Mouse (Mus musculus) common myeloid progenitor, adult 5-6 weeks (primary cell): ENCODE measurements around the gene Pole4. TPM values are rescaled to one million over a fixed set of nuclear protein-coding genes. Genes with fewer than 3 reads are reported as not detected.

Source experiments
- ATAC-seq: replicated peaks from 2 replicates; pipeline ENCODE4 v1.8.0; 2016; ENCODE audit warnings: low read depth, mild to moderate bottlenecking, moderate TSS enrichment, inconsistent platforms; ENCODE audit not compliant: poor library complexity, severe bottlenecking
- total RNA-seq: library from RNA; stranded (forward); fragments of 200-1000, 187-1606 nt; gene quantifications from 2 replicates; pipeline ENCODE4 v1.2.3, GENCODE M21; 2017

Pole4 gene
- 57.4 and 61.9 TPM in 2 replicates for total RNA-seq

GRCm38 (mm10) chr6:82705221-82705620 is at the start of gene Pole4:
Gene Pole4 (minus strand): TSS chr6:82705365.
- no peak for ATAC-seq

DNA sequence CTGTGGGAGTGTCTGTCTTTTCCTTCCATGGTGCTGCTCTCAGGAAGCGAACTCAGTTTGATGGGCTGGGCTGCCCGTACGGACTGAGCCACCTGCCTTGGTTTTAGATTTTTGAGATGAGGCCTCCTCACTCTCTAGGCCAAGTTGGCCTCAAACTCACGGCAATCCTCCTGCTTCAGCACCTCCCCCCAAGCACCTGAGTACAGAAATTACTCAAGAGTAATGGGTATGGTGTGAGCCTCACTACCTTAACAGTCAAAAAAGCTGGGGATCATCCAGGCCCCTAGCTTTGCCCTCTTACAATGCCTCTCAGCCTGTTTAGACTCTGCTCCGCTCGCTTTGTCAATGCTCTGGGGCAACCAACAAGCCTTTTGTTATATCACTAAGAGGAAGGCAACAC is 49.6 kb upstream of the Pole4 start:
- no peak for ATAC-seq

DNA sequence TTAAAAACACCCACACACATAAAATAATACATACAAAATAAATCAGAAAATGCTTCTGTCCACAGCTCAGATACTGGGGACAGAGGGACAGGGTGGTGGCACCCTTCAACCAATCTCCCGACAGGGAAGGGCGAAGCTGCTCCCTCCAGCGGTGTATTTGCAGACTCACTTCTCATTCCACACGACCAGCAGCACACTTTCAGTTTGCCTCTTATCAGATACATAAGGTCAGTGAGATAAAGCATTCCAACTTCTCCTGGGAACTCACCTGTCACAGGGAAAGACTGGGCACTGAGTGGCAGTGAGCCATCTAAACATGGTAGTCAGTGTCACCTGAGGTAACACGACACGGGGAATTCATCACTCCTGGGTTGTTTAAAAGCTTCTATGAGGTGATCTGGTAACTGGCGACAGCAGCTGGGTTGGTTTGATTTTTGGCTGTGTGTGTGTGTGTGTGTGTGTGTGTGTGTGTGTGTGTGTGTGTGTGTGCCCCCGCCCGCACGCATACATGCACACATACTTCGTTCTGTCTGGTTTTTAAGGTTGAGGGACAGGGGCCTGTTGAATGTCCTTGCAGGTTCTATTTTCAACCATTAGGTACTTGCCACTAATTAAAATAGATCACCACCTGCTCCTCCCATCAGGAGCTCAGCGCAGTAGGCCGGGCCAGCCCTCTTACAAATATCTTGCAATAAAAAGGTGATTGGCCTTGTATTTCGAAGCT is 48.6 kb upstream of the Pole4 start:
- peak; percentile 69 for ATAC-seq

- ATAC-seq: no peak
Measured at GRCm38 (mm10) chr6:82753061-82753460, 47.9 kb upstream of the Pole4 start.

GRCm38 (mm10) chr6:82751791-82752190 is 46.6 kb upstream of the Pole4 start:
- ATAC-seq: no peak

GRCm38 (mm10) chr6:82751031-82751430 is 45.9 kb upstream of the Pole4 start:
- ATAC-seq: no peak

- ATAC-seq: no peak
Measured at GRCm38 (mm10) chr6:82750063-82750462, 44.9 kb upstream of the Pole4 start.

GRCm38 (mm10) chr6:82748106-82748672 is 43.0 kb upstream of the Pole4 start:
- no peak for ATAC-seq

DNA sequence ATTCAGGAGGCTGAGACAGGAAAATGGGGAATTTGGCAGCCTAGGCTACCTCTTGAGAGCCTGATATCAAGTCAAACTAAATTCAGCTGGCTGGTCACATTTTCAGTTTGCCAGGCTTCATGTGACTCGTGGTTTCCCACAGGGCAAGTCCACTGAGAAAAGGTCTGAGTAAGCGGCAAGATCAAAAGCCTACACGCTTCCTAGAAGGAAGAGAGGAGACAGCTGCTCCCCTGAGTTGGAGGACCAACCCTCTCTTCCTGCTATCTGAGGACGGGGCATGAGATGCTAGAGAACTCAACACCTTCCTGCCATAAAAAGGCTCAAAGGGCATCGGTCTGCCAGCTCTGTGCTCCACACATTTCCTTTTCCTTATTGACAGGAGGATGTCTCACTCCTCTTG is 41.9 kb upstream of the Pole4 start:
- ATAC-seq: peak; percentile 26; the same call in 1 of the 2 replicates

DNA sequence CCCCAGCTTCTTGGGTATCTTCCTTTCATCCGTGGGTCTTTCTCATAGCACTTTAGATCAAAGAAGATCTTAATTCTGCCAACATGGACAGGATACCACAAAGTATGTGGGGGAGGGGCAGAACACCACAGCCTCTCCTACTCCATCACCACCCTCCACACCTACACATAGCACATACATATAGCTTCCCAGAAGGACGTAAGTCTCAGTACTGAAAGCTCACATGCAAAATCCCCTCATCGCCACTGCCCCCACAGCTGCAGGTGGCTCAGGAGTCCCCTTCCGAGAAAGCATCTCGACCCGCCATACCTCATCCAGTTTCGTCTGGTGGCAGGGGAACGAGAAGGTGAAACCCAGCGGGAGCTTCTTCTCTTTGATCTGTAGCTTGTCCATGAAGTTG is 39.4 kb upstream of the Pole4 start:
- no peak for ATAC-seq

DNA sequence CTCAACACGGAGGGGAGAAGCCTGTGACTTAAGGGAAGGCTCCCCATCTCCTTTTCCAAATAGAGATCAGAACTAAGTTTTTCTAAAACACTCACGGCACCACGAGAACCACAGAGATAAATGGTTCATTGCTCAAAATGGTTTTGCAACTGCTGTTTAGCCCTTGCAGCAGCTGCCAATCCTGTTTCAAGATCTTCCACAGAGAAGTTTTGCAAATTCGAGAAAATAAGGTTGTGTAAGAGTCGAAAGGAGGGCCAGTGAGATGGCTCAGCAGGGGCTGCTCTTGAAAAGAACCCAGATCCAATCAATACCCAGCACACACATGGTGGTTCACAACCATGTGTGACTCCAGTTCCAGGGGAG is 36.3 kb upstream of the Pole4 start:
- ATAC-seq: 0 out of 2 replicates have a peak, but pooled peaks have one; percentile 7

DNA sequence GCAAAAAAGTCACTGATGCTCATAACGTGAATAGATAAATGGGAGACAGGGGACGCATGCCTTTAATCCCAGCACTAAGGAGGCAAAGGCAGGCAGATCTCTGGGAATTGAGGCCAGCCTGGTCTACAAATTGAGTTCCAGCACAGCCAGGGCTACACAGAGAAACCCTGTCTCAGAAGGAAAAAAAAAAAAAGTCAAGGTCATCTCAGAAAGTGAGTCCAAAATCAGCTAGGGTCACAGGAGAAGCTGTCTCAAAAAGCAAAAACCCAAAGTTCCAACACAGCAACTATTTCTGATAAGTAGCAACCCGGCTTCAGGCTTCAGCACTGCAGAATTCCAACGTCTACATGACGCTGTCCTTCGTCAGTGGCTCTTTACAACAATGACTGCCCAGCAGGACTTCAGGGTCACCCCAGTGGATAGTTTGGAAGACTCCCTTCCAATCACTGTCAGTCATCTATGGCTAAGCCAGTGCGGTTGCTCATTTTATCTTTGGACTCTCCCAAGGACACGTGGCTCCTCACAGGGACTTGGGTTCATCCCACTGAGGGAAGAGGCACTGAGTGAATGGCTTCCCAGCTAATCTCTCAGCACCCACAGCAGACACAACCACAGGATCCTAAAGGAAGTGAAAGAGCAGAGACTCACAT is 35.8 kb upstream of the Pole4 start:
- peak; percentile 16; the same call in 1 of the 2 replicates for ATAC-seq

GRCm38 (mm10) chr6:82740269-82740668 is 35.1 kb upstream of the Pole4 start:
- peak; percentile 83 for ATAC-seq

DNA sequence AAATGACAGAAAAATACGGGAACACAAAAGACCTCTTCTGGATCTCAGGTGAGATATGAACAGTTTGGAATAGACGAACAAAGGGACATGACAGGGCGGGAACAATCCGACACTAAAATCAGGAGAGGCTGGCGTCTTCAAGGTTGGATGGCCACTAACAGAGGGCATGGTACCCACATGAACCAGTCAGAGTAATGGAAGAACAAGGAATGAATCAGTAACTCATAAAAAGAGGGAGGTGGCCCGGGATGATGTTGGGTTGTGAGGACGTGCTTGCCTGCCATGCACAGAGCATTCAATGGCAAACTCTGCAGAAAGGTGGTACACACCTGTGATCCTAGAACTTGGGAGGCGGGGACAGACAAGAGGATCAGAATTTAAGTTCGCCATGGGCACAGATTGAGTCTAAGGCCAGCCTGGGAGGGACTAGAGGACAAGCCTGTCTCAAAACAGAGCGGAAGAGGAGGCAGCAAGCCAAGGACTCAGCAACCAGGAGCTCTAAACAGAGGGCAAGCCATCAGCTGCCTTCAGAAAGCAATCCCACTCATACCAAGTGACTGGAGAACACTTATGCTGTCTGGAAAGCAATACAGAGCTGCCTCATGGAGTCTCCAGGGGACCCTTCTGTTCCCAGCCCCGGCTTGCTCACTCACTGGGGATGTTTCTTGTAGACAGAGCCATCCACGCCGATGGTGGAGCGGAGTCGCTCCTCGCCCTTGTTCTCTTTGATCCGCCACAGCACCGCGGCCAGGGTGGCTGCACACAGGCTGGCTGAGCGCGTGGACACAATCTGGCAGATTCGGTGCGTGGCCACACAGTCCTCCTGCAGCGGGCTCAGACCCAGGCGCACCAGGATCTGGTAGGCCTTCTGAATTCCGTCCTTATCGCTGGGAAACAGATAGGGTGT is 32.7 kb upstream of the Pole4 start:
- ATAC-seq: no peak

GRCm38 (mm10) chr6:82736626-82737600 is 31.7 kb upstream of the Pole4 start:
- no peak for ATAC-seq

DNA sequence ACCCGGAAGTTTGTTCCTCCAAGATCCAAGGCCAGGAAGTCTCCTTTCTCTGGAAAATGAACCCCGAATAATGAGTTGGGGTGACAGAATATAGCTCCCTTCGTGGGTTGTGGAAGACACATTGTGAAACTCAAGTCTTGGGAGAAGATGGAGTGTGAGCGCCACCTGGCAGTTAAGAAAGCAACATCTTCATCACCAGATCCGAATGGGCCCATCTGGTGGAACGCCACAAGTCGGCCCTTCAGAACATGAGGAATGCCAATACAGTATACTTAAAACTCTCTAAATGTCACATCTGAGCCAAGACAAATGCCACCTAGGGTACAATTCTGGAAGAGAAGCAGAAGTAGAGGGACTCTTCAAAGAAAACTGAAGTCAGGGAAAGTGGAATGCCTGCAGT is 30.2 kb upstream of the Pole4 start:
- no peak for ATAC-seq

DNA sequence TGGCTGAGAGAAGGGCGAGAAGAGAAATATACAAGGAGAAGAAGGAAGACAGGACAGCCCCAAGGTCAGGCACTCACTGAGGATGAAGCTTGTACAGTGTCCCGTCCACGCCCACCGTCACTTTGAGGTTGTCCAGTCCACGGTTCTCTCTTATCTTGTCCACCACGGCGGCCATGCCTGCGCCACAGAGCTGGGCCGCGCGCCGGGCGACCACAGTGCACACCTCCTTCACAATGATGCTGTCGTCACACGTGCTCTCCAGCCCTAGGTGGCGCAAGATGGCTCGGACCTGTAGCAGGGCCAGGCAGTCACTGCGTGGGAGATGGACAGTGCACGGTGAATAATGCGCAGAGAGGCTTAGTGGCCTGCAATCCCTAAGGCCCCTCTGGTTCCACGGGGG is 23.5 kb upstream of the Pole4 start:
- ATAC-seq: no peak

DNA sequence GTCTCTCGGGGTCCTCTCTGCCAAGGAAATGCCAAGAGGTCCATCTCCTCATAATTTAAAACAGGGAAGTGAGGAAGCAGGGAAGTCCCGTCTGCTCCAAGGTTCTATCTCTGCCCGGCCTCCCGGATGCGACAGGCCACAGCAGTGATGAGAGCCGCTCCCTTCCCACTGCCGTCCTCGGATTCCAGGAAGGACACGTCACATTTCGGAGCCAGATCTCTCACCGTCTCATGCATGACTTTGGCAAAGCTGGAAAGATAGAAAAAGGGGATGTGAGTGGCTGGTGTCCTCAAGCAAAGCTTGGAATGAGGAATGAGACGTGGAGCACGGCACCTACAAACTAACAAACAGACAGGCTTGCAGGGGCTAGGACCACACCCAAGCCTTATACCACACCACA is 22.0 kb upstream of the Pole4 start:
- no peak for ATAC-seq

DNA sequence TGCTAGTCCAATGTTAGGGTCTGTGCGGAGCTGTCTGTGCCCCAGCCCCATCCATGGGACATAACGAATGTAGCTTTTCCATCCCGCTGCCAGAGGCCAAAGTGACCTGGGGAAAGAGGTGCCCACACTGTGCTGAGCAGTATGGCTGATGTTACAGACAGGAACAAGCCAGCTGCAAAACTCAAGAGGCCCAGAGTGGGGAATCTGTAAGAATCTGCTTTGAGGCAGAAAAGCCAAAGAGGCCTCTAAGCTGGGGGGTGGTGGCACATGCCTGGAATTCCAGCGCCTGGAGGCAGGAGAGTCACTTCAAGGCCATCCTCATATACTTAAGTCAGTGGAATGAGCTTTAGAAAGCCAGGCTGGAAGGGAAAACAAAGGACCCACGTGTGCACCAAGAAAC is 18.2 kb upstream of the Pole4 start:
- no peak for ATAC-seq
